Mouse (Mus musculus) lung, postnatal 4 days (tissue): ENCODE data around the gene Ubac2.
A peak's percentile ranks its signal among the peaks of the same experiment; 100 is the strongest.

ENCODE experiments used
- DNase-seq, 2 experiments: peaks; one replicate each; pipeline ENCODE4 v3.0.0; 2021

Gene Ubac2

DNA sequence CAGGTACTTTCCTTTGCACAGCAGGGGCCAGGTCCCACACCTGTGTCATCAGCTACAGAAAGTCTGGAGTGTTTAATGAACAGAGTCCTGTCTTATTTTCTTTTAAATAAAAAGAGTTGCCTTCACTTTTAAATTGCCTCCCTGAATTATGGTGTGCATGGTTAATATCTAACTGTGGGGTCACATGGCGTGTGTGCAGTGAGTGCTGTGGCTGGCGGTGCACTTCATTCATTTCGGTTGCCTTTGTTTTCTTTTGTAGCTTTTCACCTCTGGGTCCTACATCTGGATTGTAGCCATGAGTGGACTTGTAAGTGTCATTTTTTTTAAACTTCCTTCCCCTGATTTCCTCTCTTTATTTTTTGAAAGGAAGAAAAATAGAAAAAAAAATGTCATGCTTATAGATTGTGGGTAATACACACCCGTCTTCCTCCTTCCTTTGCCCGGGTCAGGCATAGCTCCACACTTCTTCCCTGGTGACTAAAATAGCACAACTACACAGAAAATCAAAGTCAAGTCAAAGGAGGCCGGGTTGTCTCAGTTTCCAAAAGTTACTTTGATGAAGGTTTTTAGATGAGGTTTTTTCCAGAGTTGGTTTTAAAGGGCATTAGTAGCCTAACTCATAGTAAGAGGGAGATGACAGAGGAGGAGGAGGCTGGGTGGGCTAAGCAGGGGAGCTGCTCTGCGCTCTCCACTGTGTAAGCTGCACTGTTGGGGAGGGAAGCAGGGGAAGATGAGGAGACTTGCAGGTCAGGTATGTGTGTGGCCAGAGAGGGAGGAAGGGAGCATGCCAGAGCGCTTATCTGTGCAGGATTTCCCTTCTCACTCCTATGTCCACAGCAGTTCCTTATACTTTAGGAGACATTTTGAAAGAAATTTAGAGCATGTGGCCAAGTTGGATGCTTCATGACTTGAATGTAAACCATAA lies 104.9 kb downstream of the Ubac2 start:
- no peak for DNase-seq

DNA sequence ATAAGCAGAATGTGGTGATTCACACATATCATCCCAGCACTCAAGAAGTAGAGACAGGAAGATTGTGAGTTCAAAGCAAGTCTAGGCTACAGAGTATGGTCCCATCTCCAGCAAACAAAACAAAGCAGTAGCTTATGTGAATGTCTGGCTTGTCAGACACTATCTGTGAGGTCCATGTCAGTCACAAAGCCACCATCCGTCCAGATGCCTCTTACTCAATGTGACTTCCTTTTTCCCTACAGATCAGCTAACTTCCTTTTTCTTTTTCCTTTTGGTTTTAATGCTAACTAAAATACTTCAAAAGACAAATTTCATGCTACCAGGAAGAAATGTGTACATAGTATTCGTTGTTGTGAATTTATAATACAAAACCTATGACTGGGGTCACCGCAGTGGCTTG lies 107.1 kb downstream of the Ubac2 start:
- DNase-seq: no peak

GRCm38 (mm10) chr14:121986028-121986427 lies 107.6 kb downstream of the Ubac2 start:
- DNase-seq: no peak

DNA sequence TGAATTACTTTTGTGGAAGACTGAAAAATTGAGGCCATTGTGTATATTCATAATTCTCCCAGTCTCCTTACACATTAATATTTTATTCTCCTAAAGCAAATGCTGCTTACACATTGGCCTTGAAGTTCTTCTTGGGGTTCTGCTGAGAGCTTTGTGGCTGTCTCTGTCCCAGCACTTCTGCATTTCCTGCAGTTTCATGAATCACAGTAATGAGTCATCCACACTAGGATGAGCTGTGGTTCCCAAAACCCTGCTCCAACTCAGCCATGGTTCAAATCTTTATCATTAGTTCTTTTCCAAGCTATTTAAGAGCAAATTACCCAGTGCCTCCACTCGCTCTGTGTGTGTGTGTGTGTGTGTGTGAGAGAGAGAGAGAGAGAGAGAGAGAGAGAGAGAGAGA lies 108.9 kb downstream of the Ubac2 start:
- no peak for DNase-seq

DNA sequence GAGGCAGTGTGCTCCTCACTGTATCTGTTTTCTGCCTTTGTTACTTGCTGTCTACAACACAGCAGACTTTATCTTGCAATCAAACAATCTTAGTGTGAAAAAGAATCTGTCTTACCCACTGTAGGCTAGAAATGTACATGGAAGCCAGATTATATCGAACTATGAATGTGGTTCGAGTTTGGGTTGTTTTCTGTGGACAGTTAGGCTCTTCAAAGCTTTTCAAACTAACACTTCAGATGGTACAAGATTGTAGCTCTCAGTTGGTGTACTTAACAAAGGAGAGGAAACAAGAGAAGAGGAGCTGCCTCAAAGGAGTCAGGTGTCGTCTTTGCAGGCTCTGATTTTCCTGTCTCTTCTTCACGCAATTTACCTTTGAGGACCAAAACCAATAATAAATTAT lies 109.3 kb downstream of the Ubac2 start:
- DNase-seq: no peak

GRCm38 (mm10) chr14:121989331-121989730 lies 110.9 kb downstream of the Ubac2 start:
- no peak for DNase-seq

DNA sequence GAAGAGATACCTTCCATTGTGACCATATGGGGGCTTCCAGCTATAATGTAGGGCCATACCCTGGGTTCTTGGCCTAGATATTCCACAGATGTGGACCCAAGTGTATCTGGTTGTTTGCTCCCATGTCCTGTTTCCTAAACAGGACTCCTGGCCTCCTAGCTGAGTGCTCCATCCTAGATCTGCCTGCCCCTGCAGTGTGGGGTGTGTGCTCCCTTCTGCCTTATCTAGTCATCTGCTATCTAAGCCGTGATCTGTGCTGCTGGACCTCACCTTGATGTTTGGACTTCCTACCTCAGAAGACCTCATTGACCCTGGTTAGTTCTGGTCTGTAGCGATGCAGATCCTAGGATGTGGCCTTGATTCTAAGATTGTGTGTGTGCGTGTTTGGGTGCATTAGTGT lies 111.4 kb downstream of the Ubac2 start:
- no peak for DNase-seq

GRCm38 (mm10) chr14:121990897-121991296 lies 112.5 kb downstream of the Ubac2 start:
- no peak for DNase-seq

DNA sequence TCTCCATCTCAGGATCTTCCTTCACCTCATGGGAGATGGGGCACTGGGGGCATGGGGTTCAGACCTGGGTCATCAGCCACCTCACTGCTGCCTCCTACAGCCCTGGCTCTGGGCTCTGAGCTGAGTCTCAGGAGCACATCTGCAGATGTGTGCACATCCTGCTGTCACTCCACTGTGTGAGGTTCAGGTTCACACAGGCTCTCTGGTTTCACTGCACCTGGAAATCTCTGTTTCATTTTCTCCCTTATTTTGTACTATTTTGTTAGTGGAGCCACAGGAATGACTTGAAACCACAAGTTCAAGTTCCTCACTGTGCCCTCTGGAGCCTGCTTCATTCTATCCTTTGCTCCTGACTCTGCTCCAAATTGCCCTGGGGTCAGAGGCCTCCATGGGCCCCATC lies 113.5 kb downstream of the Ubac2 start:
- DNase-seq: no peak

DNA sequence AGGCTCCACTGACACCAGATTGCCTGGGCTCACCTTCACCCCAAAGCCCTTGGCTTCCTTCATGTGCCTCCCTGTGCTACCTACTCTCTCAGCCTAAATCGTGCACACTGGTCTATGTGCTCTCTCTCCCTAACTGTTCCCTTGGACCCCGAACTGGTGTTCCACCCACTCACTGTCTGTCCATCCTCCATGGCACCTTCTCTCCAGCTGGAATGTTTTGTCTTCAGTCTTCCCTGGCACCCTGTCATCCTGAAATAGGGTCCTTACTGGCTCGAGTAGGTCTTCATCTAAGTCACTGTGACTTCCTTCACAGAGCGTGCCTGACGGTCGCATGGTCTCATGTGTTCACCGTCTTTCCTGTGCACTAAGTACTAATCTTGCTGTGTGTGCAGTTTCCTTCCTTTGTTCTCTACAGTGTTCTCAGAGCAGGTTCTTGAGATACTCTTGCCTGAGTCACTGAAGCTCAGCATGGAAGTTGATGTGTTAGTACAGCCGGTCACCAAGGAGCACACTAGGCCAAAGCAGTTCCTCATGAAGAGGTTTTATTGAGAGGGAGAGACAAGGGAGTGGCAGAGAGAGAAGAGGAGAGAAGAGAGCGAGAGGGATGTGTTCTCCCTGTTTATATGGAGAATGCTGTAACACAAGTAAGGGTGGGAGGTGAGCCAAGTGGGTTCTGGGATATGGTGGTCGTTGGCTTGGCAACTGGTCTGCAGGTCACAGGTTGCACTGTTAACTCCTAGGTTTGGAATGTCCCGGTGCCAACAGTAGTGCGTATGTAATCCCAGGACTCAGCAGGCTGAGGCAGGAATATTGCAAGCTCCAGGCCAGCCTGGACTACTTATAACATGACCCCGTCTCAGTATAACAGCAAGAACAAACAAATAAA lies 114.2 kb downstream of the Ubac2 start:
- no peak for DNase-seq

DNA sequence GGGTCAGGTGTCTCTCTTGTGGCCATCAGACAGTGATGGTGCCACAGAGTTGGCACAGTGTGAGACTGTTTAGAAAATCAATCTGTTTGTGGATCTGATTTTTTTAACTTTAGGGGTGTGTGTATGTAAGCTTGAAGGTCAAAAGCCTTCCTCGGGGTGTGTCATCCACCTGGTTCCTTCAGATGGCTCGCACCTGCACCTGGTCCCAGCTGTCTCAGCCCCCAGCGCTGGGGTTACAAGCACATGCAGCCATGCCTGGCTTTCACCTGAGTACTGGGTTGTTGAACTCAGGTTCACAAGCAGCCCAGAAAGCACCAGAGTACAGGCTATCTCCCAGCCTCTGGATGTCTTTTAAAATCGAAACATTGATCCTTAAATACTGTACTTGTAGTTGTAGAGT lies 115.2 kb downstream of the Ubac2 start:
- no peak for DNase-seq

DNA sequence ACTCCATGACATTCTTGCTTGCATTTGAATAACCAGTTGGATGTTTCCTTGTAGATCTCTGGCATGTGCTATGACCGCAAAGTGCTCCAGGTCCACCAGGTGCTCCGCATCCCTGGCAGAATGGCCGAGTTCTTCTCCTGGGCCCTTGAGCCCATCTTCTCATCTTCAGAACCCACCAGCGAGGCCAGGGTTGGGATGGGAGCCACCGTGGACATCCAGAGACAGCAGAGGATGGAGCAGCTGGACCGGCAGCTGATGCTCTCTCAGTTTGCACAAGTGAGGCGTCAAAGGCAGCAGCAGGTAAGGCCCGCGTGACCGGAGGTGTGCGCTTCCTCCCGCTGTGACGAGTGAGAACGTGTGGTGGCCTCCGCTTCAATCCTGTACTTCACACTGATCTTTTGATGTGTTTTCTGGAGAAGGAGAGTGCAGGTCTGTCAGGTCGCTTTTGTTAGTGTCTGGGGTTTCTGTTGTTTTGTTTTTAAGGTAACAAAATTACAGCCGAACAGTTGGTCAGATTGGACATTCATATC lies 115.8 kb downstream of the Ubac2 start:
- DNase-seq: no peak

DNA sequence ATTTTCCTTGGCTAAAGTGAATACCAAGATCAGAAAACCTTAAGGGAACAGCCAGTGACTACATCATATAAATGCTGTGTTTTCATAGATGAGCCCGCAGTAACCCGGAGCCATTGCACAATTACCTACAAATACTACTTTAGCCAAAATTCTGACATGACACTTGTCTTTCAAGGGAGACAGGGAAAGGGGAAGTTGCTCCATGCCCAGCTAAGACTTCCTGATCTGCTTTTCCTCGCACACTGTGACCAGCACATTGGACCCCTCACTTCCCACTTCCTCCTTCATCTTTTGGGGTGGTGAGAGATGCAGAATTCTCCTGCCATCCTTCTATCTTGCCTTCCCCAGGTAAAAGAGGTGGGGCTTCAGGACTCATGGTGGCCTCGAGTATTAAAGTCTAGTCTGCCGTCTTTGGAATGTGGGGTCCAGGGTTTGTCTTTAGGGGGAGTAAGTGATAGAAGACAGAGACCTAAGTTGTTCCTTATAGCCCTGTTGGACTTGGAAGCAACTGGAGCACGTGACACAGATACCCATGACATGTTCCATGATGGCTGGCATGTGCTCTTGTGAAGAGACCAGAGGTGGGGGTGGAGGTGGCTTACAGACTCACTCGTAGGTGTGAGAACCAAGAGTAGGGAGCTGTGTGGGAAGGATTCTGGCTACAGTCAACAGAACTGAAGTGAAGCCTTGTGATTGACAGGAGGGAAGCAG lies 116.6 kb downstream of the Ubac2 start:
- no peak for DNase-seq

- no peak for DNase-seq
These were observed 117.1 kb downstream of the Ubac2 start for GRCm38 (mm10) chr14:121995557-121995870.

GRCm38 (mm10) chr14:121996786-121997185 lies 118.4 kb downstream of the Ubac2 start:
- peak; percentile 72 to 73 for DNase-seq

GRCm38 (mm10) chr14:121999455-121999854 lies 121.0 kb downstream of the Ubac2 start:
- no peak for DNase-seq

- DNase-seq: no peak
These were observed 122.1 kb downstream of the Ubac2 start for GRCm38 (mm10) chr14:122000346-122001105.

GRCm38 (mm10) chr14:122002224-122002623 lies 123.8 kb downstream of the Ubac2 start:
- DNase-seq: no peak

- no peak for DNase-seq
These were observed 125.4 kb downstream of the Ubac2 start for GRCm38 (mm10) chr14:122003812-122004211.

- no peak for DNase-seq
These were observed 129.8 kb downstream of the Ubac2 start for GRCm38 (mm10) chr14:122008261-122008660.

DNA sequence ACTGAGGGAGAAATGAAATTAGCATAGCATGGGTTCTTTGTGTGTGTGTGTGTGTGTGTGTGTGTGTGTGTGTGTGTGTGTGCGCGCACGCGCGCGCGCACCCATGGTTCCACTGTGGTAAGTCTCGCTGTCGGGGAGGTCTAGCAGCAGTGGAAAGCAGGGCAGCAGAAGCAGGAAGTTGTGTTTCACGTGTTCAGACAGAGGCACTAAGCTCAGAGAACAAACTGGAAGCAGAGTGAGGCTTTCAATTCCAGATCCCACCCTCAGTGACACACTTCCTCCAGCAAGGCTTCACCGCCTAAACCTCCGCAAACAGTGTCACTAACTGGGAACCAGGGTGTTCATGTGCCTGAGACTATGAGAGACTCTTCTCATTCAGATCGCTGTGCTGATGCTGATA lies 131.1 kb downstream of the Ubac2 start:
- peak; percentile 35 to 51 for DNase-seq

GRCm38 (mm10) chr14:122010301-122010700 lies 131.9 kb downstream of the Ubac2 start:
- DNase-seq: no peak
